ENCODE assay signal across 22 mouse cellular contexts in the genomic region with DNA sequence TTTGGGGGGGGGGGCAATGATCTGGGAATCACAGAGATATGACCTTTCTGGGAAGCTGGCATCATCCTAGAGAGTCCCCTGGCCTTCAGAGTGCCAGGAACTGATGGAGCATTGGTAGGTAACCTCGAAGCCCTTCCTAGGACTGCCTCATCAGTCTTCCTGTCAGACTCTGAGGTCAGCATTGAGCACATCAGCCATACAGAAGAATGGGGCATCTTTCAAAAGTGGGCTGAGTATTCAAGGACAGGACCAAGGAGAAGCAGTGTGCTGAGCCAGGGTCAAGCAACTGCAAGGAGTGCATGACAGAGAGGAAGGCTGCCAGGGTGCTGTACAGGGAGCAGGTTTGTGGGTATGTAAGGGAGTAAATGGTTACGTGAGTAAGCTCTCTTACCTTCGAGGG.
DNase-seq lines count a peak whose midpoint lies in the region; TF ChIP-seq lines count a peak whose summit lies in the region.
"Had no signal": no experiment of that assay in that cellular context is flagged by ENCODE, and none has a peak within 500 bp of the region (broad histone marks: within the 10 kb centered on the region; RNA-seq: fewer than 3 reads in every experiment).

No protein-coding gene starts in this region.

- H3K36me3 ChIP-seq in kidney, adult 2 months (ENCODE audit: control insufficient read depth, insufficient read depth, low read length), result no peaks in the 10 kb centered on the region
- H3K36me3 ChIP-seq: embryonic facial prominence, embryonic 13.5 days; embryonic facial prominence, embryonic 15.5 days; forebrain, embryonic 10.5 days; forebrain, embryonic 12.5 days; G1E had no signal

- H3K4me1 ChIP-seq in kidney, adult 2 months (ENCODE audit: control insufficient read depth, insufficient read depth, low read length), result peaks cover 29% of the 10 kb centered on the region
- H3K4me1 ChIP-seq: forebrain, embryonic 12.5 days had no signal

- no peaks in the 10 kb centered on the region for H3K27me3 ChIP-seq in kidney, adult 2 months (replicated peaks; ENCODE audit: control insufficient read depth, insufficient read depth, low read length)
- H3K27me3 ChIP-seq: embryonic facial prominence, embryonic 13.5 days; embryonic facial prominence, embryonic 15.5 days; forebrain, embryonic 12.5 days; Patski had no signal

- no peak for TF ChIP-seq POLR2A in kidney, adult 2 months (IDR thresholded peaks at IDR 0.05; ENCODE audit: low read depth, low read length)

- no peak overlapping the region for H3K4me3 ChIP-seq in kidney, adult 2 months (ENCODE audit: insufficient read depth, low read depth, low read length)
- H3K4me3 ChIP-seq: embryonic facial prominence, embryonic 13.5 days; embryonic facial prominence, embryonic 15.5 days; erythroblast, embryonic 14.5 days; forebrain, embryonic 10.5 days; forebrain, embryonic 12.5 days had no signal

- H3K27ac ChIP-seq in kidney, adult 2 months (ENCODE audit: insufficient read depth, low read depth, low read length), result no peak overlapping the region
- H3K27ac ChIP-seq: embryonic facial prominence, embryonic 13.5 days; embryonic facial prominence, embryonic 15.5 days; forebrain, embryonic 10.5 days; forebrain, embryonic 12.5 days had no signal

- WGBS in kidney, adult 2 months, result 75% methylated on average over 3 of the region's 3 CpGs

- DNase-seq in adrenal gland, adult (ENCODE audit: inconsistent age in 2 of 2, low spot score in 1 of 2), result peak; percentile 69 to 90
- DNase-seq in adrenal gland, adult 18-20 months (ENCODE audit: low spot score in 2 of 2), result no peak
- DNase-seq in adrenal gland, adult 8-10 months, result peak; percentile 77
- DNase-seq in adrenal gland, postnatal 4 days (ENCODE audit: low spot score in 2 of 2), result no peak
- DNase-seq in adrenal gland, postnatal 10 days, result peak; percentile 33
- peak; percentile 41 to 54 for DNase-seq in adrenal gland, postnatal 36 days
- no peak for DNase-seq in kidney, adult 2 months
- DNase-seq: B cell, adult 2 months; cerebellum, adult 11 months; cerebellum, adult 18-20 months; cerebellum, adult 8-10 months; cerebellum, adult 9-11 months; cerebellum, postnatal 14 days; cerebellum, postnatal 36 days; embryo, embryonic 11 days had no signal

- TF ChIP-seq CTCF in kidney, adult 2 months (conservative IDR thresholded peaks at IDR 0.05; ENCODE audit: insufficient read depth, insufficient read length, low read depth, low read length), result no peak

Comparison
In these comparisons a context has a peak if more than half of its experiments do, and no peak if none do; other contexts are left out.
1. DNase-seq: peak in adrenal gland, adult (2 of 2), adrenal gland, adult 8-10 months (single experiment), adrenal gland, postnatal 10 days (single experiment) and adrenal gland, postnatal 36 days (2 of 2); none in adrenal gland, adult 18-20 months (0 of 2), adrenal gland, postnatal 4 days (0 of 2) and kidney, adult 2 months (single experiment).